Mouse (Mus musculus) retina, adult 2 months (tissue): ENCODE measurements around the gene Cyp2u1.

Experiments
- DNase-seq: peaks from one replicate; pipeline ENCODE4 v3.0.0-alpha.2; 2012; ENCODE audit warnings: low read depth, low spot score

Cyp2u1 gene

DNA sequence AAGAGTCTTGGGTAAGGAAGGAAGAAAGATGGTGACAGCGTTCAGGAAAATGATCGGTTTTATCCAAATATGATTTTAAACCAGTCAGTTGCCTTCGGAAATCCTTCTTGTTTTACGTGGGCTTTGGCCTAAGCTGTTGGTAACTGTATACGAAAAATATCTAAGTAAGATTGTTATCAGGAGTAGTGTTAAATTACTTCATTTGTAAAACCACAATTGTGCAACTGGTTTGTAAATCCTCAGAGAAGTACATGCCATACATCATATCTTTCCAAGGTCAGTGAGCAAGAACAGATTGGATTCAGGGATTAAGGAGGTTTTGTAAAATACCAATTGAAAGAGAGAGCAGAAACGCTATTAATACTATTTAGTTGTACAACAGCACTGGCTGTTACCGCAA, 3.2 kb upstream of the Cyp2u1 start:
- no peak for DNase-seq

DNA sequence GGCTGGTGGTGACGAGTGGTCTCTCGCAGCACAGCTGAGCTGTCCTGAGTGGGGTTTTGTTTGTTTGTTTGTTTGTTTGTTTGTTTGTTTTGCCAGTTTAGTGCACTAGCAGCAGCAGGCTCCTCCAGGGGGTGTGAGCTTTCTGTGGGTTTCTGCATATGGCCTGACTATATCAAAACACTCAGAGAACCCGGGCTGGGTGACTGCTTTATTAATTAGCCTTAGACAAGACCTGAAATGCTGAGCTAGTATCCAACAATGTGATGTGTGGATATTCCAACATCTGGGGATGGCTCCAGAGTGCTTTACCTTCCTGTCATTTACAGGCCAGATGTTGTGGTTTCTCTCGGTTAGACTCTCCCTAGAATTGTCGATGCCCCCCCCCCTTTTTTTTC, 290 bp upstream of the Cyp2u1 start:
- DNase-seq: no peak

DNA sequence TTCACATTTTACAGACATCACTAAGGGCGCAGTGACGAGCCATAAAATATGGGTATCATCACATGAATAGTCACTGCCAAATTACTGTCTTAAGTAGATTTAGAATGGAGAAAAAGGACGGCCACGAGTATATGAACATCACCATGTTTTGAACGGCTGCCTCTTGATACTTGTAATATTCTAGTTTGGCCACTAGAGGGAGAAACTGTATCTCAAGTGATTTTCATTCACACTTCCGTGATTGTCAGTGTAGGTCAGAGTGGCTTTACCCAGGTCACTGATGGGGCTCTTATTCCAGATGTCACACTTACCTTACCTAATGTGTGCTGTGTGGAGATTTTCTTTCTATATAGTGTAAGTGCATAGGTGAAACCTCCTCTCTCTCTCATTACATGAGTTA, 3.1 kb downstream of the Cyp2u1 start:
- DNase-seq: peak; percentile 45

DNA sequence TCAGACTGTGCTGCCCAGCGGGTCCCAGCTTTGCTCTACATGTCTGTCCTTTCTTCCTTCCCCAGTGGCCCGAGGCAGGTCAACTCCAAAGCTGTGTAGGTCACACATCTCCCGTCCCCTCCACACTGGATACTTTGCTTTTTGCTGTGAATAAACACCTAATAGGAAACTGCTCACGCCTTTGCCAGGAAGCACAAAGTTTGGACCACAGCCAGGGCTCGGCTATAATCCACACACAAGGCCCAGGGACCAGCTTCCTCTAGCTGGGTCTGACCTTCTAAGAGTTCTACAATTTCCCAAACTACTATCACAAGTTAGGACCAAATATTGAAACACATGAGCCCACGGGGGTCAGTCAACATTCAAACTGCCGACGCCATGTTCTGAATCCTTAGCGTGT, 3.9 kb downstream of the Cyp2u1 start:
- no peak for DNase-seq

DNA sequence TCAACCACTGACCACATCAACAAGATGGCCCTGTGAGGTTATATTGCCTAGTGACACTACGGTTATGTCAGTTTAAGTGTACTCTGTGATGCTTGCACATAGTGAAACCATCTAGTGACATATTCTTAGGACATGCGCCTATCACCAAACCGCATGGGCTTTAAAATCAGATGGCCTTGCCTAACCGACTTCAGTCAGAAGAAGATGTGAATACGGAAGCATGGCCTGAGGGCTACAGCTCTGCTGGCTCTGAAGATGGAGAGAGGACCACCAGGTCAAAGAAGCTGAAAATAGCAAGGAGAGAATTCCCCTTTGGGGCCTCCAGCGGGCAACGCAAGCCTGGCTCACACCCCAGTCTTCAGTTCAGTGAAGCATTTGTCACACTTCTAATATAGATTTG, 6.1 kb downstream of the Cyp2u1 start:
- DNase-seq: no peak

DNA sequence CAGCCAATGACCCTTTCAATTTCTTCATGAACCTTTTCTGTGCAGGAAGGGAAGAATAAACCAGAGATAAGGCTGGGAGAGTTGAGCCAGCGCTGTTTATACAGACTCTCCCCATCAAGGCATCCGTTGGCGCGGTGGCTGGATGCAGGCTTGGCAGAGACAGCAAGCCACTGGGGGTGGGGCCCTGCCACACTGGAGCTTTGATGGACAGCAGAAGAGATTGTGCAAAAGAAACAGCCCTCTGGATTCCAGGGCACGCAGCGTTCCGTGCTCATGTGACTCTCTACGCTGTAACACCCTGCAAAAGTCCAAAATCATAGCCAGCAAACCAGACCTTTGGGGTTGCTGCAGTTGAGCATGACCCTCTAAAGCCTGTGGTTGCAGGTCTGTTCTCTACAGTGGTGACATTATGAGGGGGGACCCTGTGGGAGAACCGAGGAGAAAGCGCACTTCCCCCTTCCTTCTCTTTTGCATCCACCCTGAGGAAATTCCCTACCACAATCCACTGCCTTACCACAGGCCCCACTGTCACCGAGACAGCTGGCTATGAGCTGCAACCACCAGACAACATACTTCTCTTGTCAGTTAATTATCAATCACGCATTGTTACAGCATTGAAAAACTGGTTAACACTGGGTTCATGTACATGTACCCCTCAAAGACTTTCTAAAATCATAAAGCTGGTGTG, 7.4 kb downstream of the Cyp2u1 start:
- DNase-seq: no peak

DNA sequence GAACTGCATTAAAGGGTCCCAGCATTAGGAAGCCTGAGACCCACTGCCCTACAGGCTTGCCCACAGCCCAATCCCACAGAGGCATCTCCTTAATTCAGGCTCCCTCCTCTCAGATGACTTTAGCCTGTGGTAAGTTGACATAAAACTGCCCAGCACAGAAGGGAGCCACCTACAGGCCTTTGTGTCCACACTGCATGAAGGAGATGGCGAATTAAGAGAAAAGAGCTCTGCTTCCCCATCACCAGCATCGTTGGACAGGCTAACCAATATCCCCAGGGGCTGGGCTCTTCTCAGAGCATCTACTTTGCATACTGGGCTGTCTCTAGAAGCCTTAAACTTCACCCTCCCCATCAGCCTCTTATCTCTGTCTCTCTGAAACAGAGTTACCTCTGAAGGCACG, 8.5 kb downstream of the Cyp2u1 start:
- no peak for DNase-seq

DNA sequence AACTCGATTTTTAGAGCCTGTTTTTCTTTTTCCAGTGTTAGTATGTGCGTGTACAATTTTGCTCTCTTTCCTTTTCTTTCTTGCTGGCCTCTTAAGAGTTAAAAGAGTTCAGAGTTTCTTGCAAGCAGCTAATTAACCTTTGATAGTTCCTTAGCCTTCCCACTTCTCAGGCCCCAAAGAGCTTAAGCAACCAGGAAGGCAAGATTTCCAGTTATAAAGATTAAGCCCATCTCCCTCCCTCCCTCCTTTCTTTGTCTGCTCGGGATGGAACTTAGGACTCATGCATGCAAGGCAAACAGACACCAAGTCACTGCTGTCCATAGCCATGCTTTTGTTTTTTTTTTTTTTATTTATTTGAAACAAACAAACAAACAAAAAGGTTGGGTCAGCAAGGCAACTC, 10.1 kb downstream of the Cyp2u1 start:
- no peak for DNase-seq

DNA sequence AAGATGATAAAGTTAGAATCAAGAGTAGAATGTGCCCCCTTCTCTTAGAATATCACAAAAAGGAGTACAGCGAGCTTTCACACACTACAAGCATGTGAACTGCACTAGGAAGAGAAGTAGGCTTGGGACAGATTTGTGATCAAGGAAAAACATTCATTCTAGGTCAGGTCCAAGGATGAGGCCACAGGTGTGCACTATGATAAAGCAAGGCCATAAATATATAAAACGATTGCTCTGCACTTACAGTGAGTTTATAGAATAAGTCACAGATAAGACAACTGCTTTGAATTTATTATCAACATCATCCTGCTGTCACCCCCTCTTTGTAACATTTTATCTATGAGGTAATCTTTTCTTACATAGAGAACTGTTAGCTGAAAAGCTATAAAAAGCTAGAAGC, 10.7 kb downstream of the Cyp2u1 start:
- no peak for DNase-seq

DNA sequence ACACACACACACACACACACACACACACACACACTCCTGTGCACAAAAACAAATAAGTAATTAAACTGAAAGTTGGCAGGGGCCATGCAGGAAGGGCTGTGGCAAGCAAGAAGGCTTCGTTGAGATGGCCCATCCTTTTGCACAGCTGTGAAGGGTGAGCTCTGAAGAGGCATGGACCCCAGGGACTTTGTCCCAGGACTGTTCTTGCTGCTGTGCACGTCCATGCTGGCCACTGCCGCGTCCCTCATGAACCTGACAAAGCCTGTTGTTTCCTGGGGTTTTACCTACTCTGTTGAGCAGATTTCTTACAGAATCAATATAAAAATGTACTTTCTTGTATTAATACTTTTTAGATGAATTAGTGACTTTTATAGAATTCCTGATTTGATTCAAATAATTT, 11.1 kb downstream of the Cyp2u1 start:
- no peak for DNase-seq

DNA sequence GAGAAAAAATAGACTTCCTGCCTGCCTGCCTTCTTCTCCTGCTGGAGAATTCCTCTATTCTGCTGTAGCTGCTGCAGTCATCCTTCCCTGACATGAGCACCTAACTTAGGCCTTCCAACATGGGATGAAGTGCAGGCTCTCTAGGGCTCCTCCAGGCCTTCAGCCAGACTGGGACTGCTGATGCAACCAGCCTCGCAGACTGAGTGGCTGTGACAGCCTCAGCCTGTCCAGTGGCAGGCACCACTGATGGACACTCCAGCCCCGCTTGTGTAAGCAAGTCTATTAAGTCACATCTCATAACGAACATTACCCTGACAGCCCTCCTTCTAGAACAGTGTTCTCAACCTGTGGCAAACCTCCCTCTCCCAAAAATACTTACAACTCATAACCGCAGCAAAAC, 28.9 kb downstream of the Cyp2u1 start:
- DNase-seq: no peak

DNA sequence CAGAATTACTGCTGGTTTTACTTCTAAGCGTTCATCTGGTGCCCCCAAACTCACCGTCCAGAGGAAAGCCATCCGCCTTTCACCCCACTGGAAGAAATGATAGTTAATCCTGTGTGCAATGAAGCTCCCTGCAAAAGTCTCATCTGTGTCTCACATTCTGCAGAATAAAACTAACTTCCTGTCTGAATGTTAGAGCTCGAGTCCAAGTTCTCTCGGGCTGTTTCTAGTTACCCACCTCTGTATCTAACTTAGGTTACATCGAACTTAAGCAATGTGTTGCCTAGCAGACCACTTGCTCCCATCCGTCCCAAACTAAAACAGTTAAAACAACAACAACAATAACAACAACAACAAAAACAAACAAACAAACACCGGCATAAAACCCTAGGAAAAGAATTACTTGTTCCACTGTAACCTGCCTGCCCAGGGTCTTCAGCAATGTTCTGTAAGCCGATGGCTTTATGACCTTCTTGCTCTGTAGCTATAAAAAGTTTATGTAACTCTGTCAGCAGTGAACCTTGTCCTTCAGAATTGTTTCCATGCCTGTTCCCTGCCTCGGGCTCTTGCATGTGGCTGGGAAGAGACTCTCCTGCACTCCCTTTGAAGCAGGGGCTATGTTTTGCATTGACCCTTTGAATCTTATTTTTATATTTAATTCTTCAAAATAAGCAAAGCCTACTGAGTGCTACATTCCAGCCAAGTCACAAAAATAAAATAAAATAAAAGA, 30.5 kb downstream of the Cyp2u1 start:
- DNase-seq: no peak

DNA sequence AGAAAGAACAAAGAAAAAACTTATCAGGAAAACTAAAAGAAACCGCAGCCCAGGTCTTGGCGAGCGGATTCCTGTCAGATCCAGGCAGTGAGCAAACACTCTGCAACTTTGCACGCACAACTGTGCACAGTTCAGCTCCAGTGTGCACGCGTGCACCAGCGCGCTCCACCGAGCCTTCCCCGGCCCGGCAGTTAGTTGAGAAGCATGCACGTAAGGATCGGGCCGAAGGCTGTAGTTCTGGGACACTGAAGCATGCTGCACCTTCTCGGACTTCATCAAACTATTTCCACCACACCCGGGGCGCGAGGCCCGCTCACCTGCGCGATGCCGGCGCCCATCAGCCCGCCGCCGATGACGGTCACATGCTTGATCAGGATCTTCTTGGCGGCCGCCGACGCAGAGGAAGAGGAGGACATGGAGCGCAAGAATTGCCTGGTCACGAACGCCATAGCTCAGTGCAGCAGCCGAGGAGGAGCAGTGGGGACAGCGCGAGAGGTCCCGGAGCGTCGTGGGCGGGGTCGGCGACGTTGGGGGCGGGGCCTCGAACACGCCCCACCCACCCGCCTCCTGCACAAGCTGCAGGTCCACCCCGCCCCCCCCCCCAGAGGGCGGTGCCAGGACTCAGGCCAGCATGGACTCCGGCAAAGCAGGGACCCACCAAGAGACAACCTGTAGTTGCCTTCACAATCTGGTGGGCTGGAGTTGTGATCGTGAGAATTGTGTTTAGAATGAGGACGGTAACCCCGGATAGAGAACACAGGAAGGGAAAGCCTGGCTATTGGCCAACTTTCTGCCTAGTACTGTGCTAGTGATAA, 31.3 kb downstream of the Cyp2u1 start, which contains the start of gene Hadh:
Hadh (minus strand) TSS at position 543 of the 815 bp plus-strand sequence.
- DNase-seq: peak; percentile 71

DNA sequence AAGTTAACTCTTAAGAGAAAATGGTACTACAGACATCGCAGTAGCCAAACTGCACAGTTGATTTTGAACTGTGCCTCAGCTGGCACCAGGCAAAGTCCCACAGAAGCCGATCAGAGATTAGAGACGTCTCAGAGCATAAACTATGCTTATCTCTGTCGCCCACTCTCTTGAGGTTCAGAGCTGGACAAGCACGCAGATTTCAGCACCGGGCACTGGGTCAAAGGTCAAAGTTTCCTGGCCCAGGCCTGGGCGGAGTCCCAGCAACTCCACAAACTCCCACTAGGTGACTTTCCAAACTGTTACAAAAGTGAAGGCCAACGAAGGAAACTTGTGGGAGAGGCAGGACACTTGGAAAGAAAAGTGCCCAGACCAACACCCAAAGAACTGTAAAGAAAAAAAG, 31.9 kb downstream of the Cyp2u1 start:
- peak; percentile 8 for DNase-seq

DNA sequence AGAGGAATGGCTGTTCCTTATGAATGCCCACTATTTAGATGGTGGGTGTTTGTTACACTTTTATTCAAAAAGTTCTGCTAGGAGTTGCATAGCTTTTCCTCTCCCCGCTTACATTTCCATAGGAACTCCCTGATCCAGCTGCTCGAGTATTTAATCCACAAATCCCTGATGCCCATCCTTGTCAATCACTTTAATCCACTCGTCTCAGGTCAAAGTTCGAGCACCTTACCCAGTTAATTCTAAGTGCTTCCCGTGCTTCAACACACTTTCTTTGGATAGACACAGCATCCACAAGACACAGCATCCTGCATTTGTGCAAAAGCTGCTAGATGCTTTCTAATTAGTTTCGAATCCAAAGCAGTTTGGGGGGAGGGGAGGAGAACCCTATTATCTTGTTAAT, 32.6 kb downstream of the Cyp2u1 start:
- DNase-seq: peak; percentile 74

DNA sequence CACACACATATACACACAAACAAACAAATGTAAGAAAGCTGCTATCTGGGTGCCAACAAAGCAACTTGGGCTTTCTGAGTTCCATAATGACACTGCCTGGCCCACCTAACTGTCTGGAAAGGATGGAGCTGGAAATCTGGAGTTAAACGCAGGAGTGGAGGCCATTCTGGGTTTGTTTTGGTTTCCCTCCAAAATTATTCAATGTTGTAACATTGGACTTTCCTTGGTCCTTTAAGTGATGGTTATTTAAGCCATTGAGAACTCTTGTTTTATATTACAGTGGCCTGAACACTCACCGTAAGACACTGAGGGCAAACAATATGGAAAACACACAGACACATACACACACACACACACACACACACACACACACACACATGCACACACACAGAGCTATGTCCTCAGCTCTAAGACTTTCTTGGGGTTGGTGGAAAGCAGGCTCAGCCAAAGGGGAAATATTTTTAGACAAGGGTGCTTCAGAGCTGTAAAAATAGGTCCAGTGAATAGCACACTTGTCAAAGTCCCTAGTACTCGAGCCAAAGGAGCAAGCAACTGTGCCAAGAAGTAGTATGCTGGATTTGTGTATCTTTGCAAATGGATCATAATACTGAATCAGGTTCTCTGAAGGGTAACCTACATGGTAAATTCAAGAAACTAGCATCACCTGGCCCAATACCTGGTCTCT, 36.5 kb downstream of the Cyp2u1 start:
- DNase-seq: no peak

DNA sequence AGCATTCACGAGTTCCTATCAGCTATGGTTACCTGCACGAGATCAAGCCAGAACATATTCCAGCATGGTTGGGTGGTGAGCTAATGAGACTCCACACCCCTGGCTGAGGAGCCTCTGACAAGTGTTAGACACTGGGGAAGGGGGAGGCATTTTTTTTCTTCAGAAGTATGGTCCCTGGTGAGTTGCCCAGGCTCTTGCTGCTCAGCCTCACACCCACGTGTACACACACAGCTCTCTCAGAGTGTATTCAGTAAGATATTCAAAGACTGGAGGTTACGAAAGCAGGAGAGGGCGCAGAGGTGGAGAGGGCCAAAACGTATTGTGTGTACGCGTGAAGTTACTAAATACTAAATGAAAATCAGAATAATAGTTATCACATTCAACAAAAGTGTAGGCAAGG, 37.5 kb downstream of the Cyp2u1 start:
- no peak for DNase-seq

DNA sequence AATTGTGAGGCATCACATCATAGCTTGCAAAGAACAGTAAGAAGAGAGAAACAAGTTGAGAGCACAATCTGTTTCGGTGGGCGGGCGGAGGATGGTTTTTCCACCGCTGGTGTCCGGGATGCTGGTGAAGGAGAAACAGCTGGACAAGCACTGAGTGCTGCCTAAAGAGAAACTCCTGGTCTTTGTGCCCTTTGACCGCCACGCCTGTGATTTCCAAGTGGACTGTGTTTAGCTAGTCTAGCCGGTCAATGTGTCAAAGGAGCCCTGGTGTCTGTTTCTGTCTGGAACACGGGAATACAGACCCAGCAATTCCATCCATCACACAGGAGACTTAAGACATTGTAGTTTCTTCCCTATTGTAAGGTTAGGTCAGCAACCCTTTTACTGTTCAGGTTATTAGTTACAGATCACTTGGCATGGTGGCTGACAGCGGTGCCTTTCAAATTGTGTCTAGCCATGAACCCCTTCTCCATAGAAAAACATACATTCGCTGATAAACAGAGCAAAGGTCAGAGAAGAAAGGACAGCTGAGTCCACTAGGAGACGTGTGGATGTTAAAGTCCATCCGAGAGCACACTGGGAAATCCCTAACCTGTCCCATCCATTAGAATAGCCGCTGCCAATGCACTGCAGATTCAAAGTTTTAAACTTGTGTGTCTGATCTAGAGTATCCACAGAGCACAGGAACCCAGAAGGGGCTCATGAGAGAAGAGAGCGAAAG, 39.1 kb downstream of the Cyp2u1 start:
- no peak for DNase-seq

DNA sequence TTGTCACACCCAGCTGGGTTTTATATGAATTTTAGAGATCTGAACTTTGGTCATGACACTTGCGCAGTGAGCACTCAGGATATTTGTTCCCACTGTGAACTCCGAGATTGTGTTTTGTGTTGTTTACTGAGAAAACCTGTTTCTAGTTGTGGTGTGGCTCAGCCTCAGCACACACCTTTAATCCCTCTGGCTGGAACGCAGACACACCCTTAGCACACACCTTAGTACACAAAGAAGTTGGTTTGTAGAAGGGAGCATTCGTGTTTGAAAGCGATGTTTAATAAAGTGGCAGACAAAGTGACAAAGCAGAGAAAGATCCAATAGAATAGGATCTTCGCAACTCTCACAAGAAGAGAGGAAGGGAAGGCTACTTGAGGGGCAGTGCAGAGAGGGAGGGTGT, 42.6 kb downstream of the Cyp2u1 start:
- DNase-seq: no peak

DNA sequence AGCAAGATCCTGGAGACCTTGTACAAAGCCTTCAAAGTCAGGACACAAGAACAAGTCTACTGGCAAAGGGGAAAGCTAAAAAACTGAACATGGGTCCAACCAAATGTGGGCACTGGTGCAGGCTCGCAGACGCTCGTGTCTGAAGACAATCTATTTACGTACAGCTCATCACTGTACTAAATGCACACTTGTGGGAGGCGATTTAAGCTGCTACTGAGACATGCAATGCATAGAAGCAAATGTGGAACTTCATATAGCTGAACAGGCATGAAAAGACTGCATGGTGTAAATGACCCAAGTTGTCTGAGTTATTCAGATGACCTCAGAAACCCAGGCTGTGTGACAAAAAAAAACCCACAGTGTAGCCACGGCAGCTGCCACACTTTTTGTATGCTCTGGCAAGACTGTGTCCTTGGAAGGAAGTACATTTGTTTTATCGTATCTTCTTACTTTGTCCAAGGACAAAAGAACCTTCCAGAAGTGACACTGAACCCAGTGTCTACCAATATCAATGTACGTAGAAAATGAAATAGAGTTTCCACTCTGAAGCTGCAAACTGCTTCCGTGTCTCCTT, 43.5 kb downstream of the Cyp2u1 start:
- DNase-seq: no peak

DNA sequence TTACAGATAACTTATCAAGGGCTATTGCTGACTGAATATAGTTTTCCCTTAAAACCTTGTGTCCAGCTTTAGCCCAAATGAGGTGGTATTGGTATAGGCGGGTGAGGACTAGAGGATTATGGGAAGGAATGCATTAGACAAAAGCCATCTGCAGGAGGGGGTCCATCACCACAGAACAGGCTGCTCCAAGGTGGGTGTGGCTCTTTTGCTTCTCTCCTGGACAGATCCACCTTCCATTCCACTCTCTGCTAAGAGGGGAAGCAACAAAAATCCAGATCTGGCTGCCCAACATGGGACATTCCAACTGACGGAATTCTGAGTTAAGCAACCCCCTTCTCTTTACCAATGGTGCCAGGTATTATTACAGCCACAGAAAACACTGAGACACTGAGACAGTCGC, 44.1 kb downstream of the Cyp2u1 start:
- no peak for DNase-seq
